Mouse (Mus musculus): ENCODE results near the gene Gm2431. TPM values are rescaled to one million over a fixed set of nuclear protein-coding genes. Genes with fewer than 3 reads are reported as not detected.
"Not testable (repeated sequence)": the region's sequence is repeated elsewhere in the genome, so short reads cannot be mapped to it uniquely, and the experiment has no call there.

Gene Gm2431
- not detected in 2 replicates for polyA plus RNA-seq (2012; ENCODE audit: insufficient read depth, insufficient read length, missing spikeins)

GRCm38 (mm10) chr7:142258254-142258653 lies at the start of gene Gm2431:
Gene Gm2431 (minus strand): TSS chr7:142258354.
- H3K4me3 ChIP-seq (ENCODE audit: insufficient read depth, low read length); H3K27ac ChIP-seq (ENCODE audit: insufficient read depth, low read depth, low read length); H3K4me1 ChIP-seq (ENCODE audit: control insufficient read depth, insufficient read depth, low read length): not testable (repeated sequence)

GRCm38 (mm10) chr7:142303929-142304328 lies 45.8 kb upstream of the Gm2431 start:
- not testable (repeated sequence) for H3K4me3 ChIP-seq (ENCODE audit: insufficient read depth, low read length); H3K27ac ChIP-seq (ENCODE audit: insufficient read depth, low read depth, low read length)

GRCm38 (mm10) chr7:142303249-142303648 lies 45.1 kb upstream of the Gm2431 start, which contains the start of gene Krtap5-4:
Gene Krtap5-4 (plus strand): TSS chr7:142303549.
- Histone ChIP-seq H3K4me1 (ENCODE audit: control insufficient read depth, insufficient read depth, low read length) (no peaks in the 10 kb centered on the region), H3K27ac (ENCODE audit: insufficient read depth, low read depth, low read length) (no peak within 1 kb of the TSS), H3K4me3 (ENCODE audit: insufficient read depth, low read length) (no peak within 1 kb of the TSS)
- TF ChIP-seq POLR2A (IDR thresholded peaks at IDR 0.05; ENCODE audit: borderline replicate concordance, low read depth, low read length) (no peak), CTCF (IDR thresholded peaks at IDR 0.05; ENCODE audit: low read depth, low read length) (no peak)

More at GRCm38 (mm10) chr7:142303929-142304328, 45.8 kb upstream of the Gm2431 start:
- H3K4me1 ChIP-seq (ENCODE audit: control insufficient read depth, insufficient read depth, low read length): not testable (repeated sequence)

GRCm38 (mm10) chr7:142297018-142297417 lies 38.9 kb upstream of the Gm2431 start, which contains the start of gene Krtap5-1:
Gene Krtap5-1 (minus strand): TSS chr7:142297118.
- H3K4me3 ChIP-seq (ENCODE audit: insufficient read depth, low read length); H3K4me1 ChIP-seq (ENCODE audit: control insufficient read depth, insufficient read depth, low read length); H3K27ac ChIP-seq (ENCODE audit: insufficient read depth, low read depth, low read length): not testable (repeated sequence)

GRCm38 (mm10) chr7:142296108-142296507 lies 38.0 kb upstream of the Gm2431 start:
- not testable (repeated sequence) for H3K4me1 ChIP-seq (ENCODE audit: control insufficient read depth, insufficient read depth, low read length); H3K4me3 ChIP-seq (ENCODE audit: insufficient read depth, low read length); H3K27ac ChIP-seq (ENCODE audit: insufficient read depth, low read depth, low read length)

- no peak overlapping the region for H3K4me3 ChIP-seq (ENCODE audit: insufficient read depth, low read length)
- H3K4me1 ChIP-seq (ENCODE audit: control insufficient read depth, insufficient read depth, low read length): no peaks in the 10 kb centered on the region
- H3K27ac ChIP-seq (ENCODE audit: insufficient read depth, low read depth, low read length): no peak overlapping the region
- TF ChIP-seq CTCF (IDR thresholded peaks at IDR 0.05; ENCODE audit: low read depth, low read length) (no peak), POLR2A (IDR thresholded peaks at IDR 0.05; ENCODE audit: borderline replicate concordance, low read depth, low read length) (no peak)
Measured at GRCm38 (mm10) chr7:142295418-142295817, 37.3 kb upstream of the Gm2431 start.

- H3K4me1 ChIP-seq (ENCODE audit: control insufficient read depth, insufficient read depth, low read length); H3K4me3 ChIP-seq (ENCODE audit: insufficient read depth, low read length); H3K27ac ChIP-seq (ENCODE audit: insufficient read depth, low read depth, low read length): not testable (repeated sequence)
- TF ChIP-seq CTCF (IDR thresholded peaks at IDR 0.05; ENCODE audit: low read depth, low read length): peak; percentile 32; the same call in 1 of the 2 replicates
Measured at GRCm38 (mm10) chr7:142293851-142294250, 35.7 kb upstream of the Gm2431 start.

GRCm38 (mm10) chr7:142285910-142286612 lies 27.9 kb upstream of the Gm2431 start:
- H3K27ac ChIP-seq (ENCODE audit: insufficient read depth, low read depth, low read length); H3K4me1 ChIP-seq (ENCODE audit: control insufficient read depth, insufficient read depth, low read length); H3K4me3 ChIP-seq (ENCODE audit: insufficient read depth, low read length): not testable (repeated sequence)

GRCm38 (mm10) chr7:142285130-142285835 lies 27.1 kb upstream of the Gm2431 start:
- 0 out of 2 replicates have a peak, but pooled peaks cover 2% of the 10 kb centered on the region for H3K4me1 ChIP-seq (ENCODE audit: control insufficient read depth, insufficient read depth, low read length)
- no peak for TF ChIP-seq CTCF (IDR thresholded peaks at IDR 0.05; ENCODE audit: low read depth, low read length)
- TF ChIP-seq POLR2A (IDR thresholded peaks at IDR 0.05; ENCODE audit: borderline replicate concordance, low read depth, low read length): no peak
- no peak overlapping the region for H3K27ac ChIP-seq (ENCODE audit: insufficient read depth, low read depth, low read length)
- H3K4me3 ChIP-seq (ENCODE audit: insufficient read depth, low read length): peak overlapping the region; percentile 66; the same call in 1 of the 2 replicates

GRCm38 (mm10) chr7:142284615-142285080 lies 26.5 kb upstream of the Gm2431 start:
- no peak for TF ChIP-seq POLR2A (IDR thresholded peaks at IDR 0.05; ENCODE audit: borderline replicate concordance, low read depth, low read length)
- TF ChIP-seq CTCF (IDR thresholded peaks at IDR 0.05; ENCODE audit: low read depth, low read length): peak; percentile 78
- Histone ChIP-seq H3K4me1 (ENCODE audit: control insufficient read depth, insufficient read depth, low read length) (0 out of 2 replicates have a peak, but pooled peaks cover 2% of the 10 kb centered on the region), H3K4me3 (ENCODE audit: insufficient read depth, low read length) (peak overlapping the region; percentile 66), H3K27ac (ENCODE audit: insufficient read depth, low read depth, low read length) (peak overlapping the region; percentile 21; the same call in 1 of the 2 replicates)

Data from bone marrow macrophage, adult 2 months (primary cell).